Mouse (Mus musculus): ENCODE measurements at regions not wholly inside any gene's neighbourhood (a gene's known extent, or its start where the extent isn't known, plus 50 kb on each side); places are given as distances from the start of the nearest gene placed in this dataset.

- no peak for DNase-seq
Observed at GRCm38 (mm10) chr17:62546286-62546685, 334.8 kb downstream of the Efna5 start.

- DNase-seq, result no peak
Observed at GRCm38 (mm10) chr17:62545330-62545729, 335.8 kb downstream of the Efna5 start.

GRCm38 (mm10) chr17:62543056-62543975, 337.8 kb downstream of the Efna5 start:
- DNase-seq, result no peak

- DNase-seq, result no peak
Observed at GRCm38 (mm10) chr17:62529911-62530310, 351.2 kb downstream of the Efna5 start.

- DNase-seq, result no peak
Observed at GRCm38 (mm10) chr17:62527556-62527955, 353.6 kb downstream of the Efna5 start.

GRCm38 (mm10) chr17:62513635-62514034, 367.5 kb downstream of the Efna5 start:
- no peak for DNase-seq

GRCm38 (mm10) chr17:62510184-62510583, 370.9 kb downstream of the Efna5 start:
- no peak for DNase-seq

- DNase-seq, result no peak
Observed at GRCm38 (mm10) chr17:62507766-62508485, 373.2 kb downstream of the Efna5 start.

GRCm38 (mm10) chr17:62504691-62505090, 376.4 kb downstream of the Efna5 start:
- DNase-seq, result no peak

- DNase-seq, result no peak
Observed at GRCm38 (mm10) chr17:62470739-62471138, 410.4 kb downstream of the Efna5 start.

- DNase-seq, result no peak
Observed at GRCm38 (mm10) chr17:62469367-62469766, 411.8 kb downstream of the Efna5 start.

GRCm38 (mm10) chr17:62468859-62469258, 412.3 kb downstream of the Efna5 start:
- no peak for DNase-seq

GRCm38 (mm10) chr17:62467072-62467471, 414.0 kb downstream of the Efna5 start:
- no peak for DNase-seq

GRCm38 (mm10) chr17:62464994-62465393, 416.1 kb downstream of the Efna5 start:
- no peak for DNase-seq

GRCm38 (mm10) chr17:62464228-62464627, 416.9 kb downstream of the Efna5 start:
- DNase-seq, result no peak

- DNase-seq, result no peak
Observed at GRCm38 (mm10) chr17:62461304-62462245, 419.5 kb downstream of the Efna5 start.

GRCm38 (mm10) chr17:62458964-62459363, 422.2 kb downstream of the Efna5 start:
- peak; percentile 58 for DNase-seq

GRCm38 (mm10) chr17:62438045-62438444, 443.1 kb downstream of the Efna5 start:
- no peak for DNase-seq

GRCm38 (mm10) chr17:62436044-62436443, 445.1 kb downstream of the Efna5 start:
- no peak for DNase-seq

- no peak for DNase-seq
Observed at GRCm38 (mm10) chr17:62423476-62424385, 457.4 kb downstream of the Efna5 start.

GRCm38 (mm10) chr17:62417584-62417983, 463.5 kb downstream of the Efna5 start:
- DNase-seq, result no peak

- DNase-seq, result no peak
Observed at GRCm38 (mm10) chr17:62415152-62415551, 466.0 kb downstream of the Efna5 start.

Measured in kidney, adult 18-20 months (tissue).